Mouse (Mus musculus): ENCODE results near the gene Gm20696. TPM values are rescaled to one million over a fixed set of nuclear protein-coding genes. Genes with fewer than 3 reads are reported as not detected.

Gene Gm20696
- polyA plus RNA-seq, 1 experiment from 2014 or later = 3.2 TPM

DNA sequence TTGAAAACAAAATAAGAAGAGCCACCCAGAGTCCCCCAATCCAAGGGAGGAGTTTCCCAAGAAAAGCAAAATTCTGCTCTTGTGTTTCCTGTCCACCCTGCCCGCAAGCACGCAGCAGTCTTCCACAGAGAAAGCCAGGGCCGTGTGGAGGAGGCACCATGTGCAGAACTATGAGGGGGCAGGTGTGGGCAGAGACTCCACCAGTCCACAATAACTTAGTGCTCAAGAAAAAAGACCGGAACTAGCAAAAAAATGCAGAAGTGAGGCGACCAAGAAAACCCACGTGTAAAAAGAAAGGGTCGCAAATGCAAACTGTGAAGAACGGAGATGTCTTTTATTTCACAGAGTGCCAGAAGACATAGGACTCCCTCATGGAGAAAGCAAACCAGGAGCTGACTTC lies 371.1 kb downstream of the Gm20696 start:
- Histone ChIP-seq H3K27ac (no peak overlapping the region), H3K4me1 (no peaks in the 10 kb centered on the region)
- WGBS = 85% methylated on average over 8 of the region's 8 CpGs

GRCm38 (mm10) chr6:99289220-99289619 lies 377.4 kb downstream of the Gm20696 start:
- DNase-seq (ENCODE audit: low spot score) = no peak
- no peaks in the 10 kb centered on the region for H3K9me3 ChIP-seq (replicated peaks)
- no peaks in the 10 kb centered on the region for H3K36me3 ChIP-seq
- H3K4me3 ChIP-seq = no peak overlapping the region
- no peaks in the 10 kb centered on the region for H3K27me3 ChIP-seq (ENCODE audit: low read depth, poor library complexity, severe bottlenecking)
- no peak overlapping the region for H3K27ac ChIP-seq
- WGBS = 79% methylated on average over 4 of the region's 4 CpGs
- H3K4me1 ChIP-seq = no peaks in the 10 kb centered on the region

More for the DNA sequence above, 371.1 kb downstream of the Gm20696 start:
- Histone ChIP-seq H3K27me3 (ENCODE audit: low read depth, poor library complexity, severe bottlenecking) (no peaks in the 10 kb centered on the region), H3K36me3 (no peaks in the 10 kb centered on the region), H3K9me3 (replicated peaks) (no peaks in the 10 kb centered on the region), H3K4me3 (no peak overlapping the region)
- no peak for DNase-seq (ENCODE audit: low spot score)

GRCm38 (mm10) chr6:99285026-99285425 lies 381.6 kb downstream of the Gm20696 start:
- H3K36me3 ChIP-seq = no peaks in the 10 kb centered on the region
- H3K27ac ChIP-seq = no peak overlapping the region
- H3K4me1 ChIP-seq = no peaks in the 10 kb centered on the region
- no peak overlapping the region for H3K4me3 ChIP-seq
- no peaks in the 10 kb centered on the region for H3K27me3 ChIP-seq (ENCODE audit: low read depth, poor library complexity, severe bottlenecking)
- no peaks in the 10 kb centered on the region for H3K9me3 ChIP-seq (replicated peaks)
- WGBS = 61% methylated on average over 3 of the region's 3 CpGs
- no peak for DNase-seq (ENCODE audit: low spot score)

GRCm38 (mm10) chr6:99284019-99284418 lies 382.6 kb downstream of the Gm20696 start:
- Histone ChIP-seq H3K4me1 (no peaks in the 10 kb centered on the region), H3K36me3 (no peaks in the 10 kb centered on the region), H3K4me3 (no peak overlapping the region), H3K27ac (no peak overlapping the region), H3K27me3 (ENCODE audit: low read depth, poor library complexity, severe bottlenecking) (no peaks in the 10 kb centered on the region), H3K9me3 (replicated peaks) (no peaks in the 10 kb centered on the region)
- 83% methylated on average over 4 of the region's 4 CpGs for WGBS
- no peak for DNase-seq (ENCODE audit: low spot score)

DNA sequence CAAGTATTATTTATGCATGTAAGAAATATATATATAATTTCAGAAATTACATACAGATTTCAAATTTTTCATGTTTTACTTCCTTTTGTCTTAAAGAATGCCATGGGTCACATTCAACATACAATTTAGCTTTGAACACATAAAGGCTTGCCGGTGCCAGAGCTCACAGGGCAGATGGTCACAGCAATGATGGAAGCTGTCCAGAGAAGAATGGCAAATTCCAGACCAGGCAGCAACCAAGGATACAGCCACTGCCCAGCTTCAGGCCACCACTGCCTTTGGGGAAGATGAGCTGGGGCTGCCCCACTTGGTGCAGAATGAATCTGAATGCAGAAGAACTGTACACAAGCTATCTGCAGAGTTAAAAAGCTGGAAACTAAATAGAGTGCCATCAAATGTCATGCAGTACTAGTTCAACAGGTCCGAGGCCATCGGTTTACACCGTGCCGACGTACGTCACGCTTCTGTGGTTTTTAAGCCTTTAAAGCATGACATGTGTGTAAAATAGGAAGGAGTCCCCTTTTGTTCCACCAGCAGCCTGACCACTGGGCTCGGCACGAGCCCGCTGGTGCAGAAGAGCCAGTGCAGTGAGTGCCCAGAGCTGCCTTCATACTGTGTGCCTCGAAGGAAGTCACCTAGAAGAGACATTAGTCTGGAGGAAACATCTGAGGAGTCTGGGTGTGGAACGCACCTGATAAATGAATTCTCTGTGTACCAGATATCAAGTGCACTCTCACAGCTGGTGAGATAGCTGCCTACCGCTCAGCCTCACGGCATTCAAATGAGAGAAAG lies 383.5 kb downstream of the Gm20696 start:
- no peak overlapping the region for H3K4me3 ChIP-seq
- WGBS = 92% methylated on average over 15 of the region's 15 CpGs
- no peak overlapping the region for H3K27ac ChIP-seq
- DNase-seq (ENCODE audit: low spot score) = no peak
- H3K4me1 ChIP-seq = no peaks in the 10 kb centered on the region
- no peaks in the 10 kb centered on the region for H3K9me3 ChIP-seq (replicated peaks)
- H3K27me3 ChIP-seq (ENCODE audit: low read depth, poor library complexity, severe bottlenecking) = no peaks in the 10 kb centered on the region
- H3K36me3 ChIP-seq = no peaks in the 10 kb centered on the region

DNA sequence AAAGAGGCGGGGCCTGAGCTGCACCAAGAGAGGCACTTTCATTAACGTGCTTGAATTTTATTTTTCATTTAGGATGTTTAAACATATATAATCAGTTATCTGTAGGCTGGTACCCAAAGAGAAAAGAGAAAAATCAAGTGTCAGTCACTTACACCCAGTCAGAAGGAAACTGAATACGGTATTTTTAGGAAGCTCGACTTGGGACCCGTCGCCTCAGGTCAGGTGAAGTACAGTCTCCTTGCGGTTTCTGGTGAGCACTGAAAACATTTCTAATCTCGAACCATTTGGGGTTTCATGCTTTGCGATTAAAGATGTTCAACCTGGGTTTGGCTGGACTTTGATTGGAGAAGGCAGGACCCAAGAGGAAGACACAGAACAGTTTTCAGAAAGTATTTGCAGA lies 385.2 kb downstream of the Gm20696 start:
- WGBS = 96% methylated on average over 9 of the region's 9 CpGs
- Histone ChIP-seq H3K4me3 (no peak overlapping the region), H3K36me3 (no peaks in the 10 kb centered on the region), H3K9me3 (replicated peaks) (no peaks in the 10 kb centered on the region), H3K27me3 (ENCODE audit: low read depth, poor library complexity, severe bottlenecking) (no peaks in the 10 kb centered on the region), H3K4me1 (peaks cover 3% of the 10 kb centered on the region), H3K27ac (no peak overlapping the region)
- DNase-seq (ENCODE audit: low spot score) = no peak

- no peak for DNase-seq (ENCODE audit: low spot score)
- H3K4me3 ChIP-seq = no peak overlapping the region
- H3K4me1 ChIP-seq = peaks cover 11% of the 10 kb centered on the region
- H3K9me3 ChIP-seq (replicated peaks) = no peaks in the 10 kb centered on the region
- H3K27ac ChIP-seq = no peak overlapping the region
- 85% methylated on average over 5 of the region's 5 CpGs for WGBS
- no peaks in the 10 kb centered on the region for H3K27me3 ChIP-seq (ENCODE audit: low read depth, poor library complexity, severe bottlenecking)
- H3K36me3 ChIP-seq = no peaks in the 10 kb centered on the region
Measured at GRCm38 (mm10) chr6:99280619-99281018, 386.0 kb downstream of the Gm20696 start.

DNA sequence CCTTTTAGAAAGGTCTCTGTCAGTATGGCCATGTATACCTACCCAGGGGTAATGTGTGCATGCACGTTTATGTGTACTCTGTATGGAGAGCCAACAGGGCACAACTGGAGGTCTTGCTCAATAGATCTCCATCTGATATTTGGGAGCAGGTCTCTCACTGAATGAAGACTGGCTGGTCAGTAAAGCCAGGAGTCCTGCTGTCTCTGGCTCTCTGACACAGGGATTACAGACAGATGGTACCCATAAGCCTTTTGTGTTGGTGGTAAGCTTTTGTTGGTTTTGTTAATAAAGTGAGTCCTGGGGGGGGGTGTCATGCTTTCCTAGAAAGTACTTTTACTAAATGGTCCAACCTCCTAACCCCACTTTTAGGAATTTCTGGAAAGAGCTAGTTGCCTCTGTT lies 389.3 kb downstream of the Gm20696 start:
- Histone ChIP-seq H3K27ac (no peak overlapping the region), H3K27me3 (ENCODE audit: low read depth, poor library complexity, severe bottlenecking) (no peaks in the 10 kb centered on the region)
- 90% methylated on average over 1 of the region's 1 CpGs for WGBS

DNA sequence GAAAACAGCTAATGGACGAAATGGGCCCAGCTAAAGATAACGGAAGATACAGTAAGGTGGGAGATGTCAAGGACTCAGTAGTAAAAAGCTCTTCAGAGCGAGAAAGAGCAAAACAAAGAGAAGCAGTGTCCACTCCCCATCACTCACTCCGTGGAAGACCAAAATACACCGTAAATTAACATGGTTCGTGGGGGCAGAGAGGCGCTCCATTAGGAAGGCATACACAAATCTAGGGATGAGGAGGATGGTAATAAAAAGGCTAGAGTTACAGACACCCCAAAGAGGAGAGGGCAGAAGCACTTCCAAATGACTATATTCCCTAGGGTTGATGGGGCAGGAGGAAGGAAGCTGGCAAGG lies 390.3 kb downstream of the Gm20696 start:
- no peak overlapping the region for H3K4me3 ChIP-seq
- no peaks in the 10 kb centered on the region for H3K9me3 ChIP-seq (replicated peaks)
- no peaks in the 10 kb centered on the region for H3K36me3 ChIP-seq
- H3K27me3 ChIP-seq (ENCODE audit: low read depth, poor library complexity, severe bottlenecking) = no peaks in the 10 kb centered on the region
- no peak for DNase-seq (ENCODE audit: low spot score)
- no peak overlapping the region for H3K27ac ChIP-seq
- H3K4me1 ChIP-seq = peaks cover 48% of the 10 kb centered on the region
- WGBS = 31% methylated on average over 7 of the region's 7 CpGs

More for the DNA sequence above, 389.3 kb downstream of the Gm20696 start:
- peaks cover 39% of the 10 kb centered on the region for H3K4me1 ChIP-seq
- H3K4me3 ChIP-seq = no peak overlapping the region
- H3K36me3 ChIP-seq = no peaks in the 10 kb centered on the region
- DNase-seq (ENCODE audit: low spot score) = no peak
- no peaks in the 10 kb centered on the region for H3K9me3 ChIP-seq (replicated peaks)

- Histone ChIP-seq H3K9me3 (replicated peaks) (no peaks in the 10 kb centered on the region), H3K27ac (no peak overlapping the region), H3K4me3 (no peak overlapping the region), H3K4me1 (peaks cover 53% of the 10 kb centered on the region), H3K27me3 (ENCODE audit: low read depth, poor library complexity, severe bottlenecking) (no peaks in the 10 kb centered on the region), H3K36me3 (no peaks in the 10 kb centered on the region)
- DNase-seq (ENCODE audit: low spot score) = no peak
- 59% methylated on average over 21 of the region's 21 CpGs for WGBS
Measured at GRCm38 (mm10) chr6:99275381-99276296, 391.0 kb downstream of the Gm20696 start.

GRCm38 (mm10) chr6:99274667-99275066 lies 391.9 kb downstream of the Gm20696 start:
- Histone ChIP-seq H3K9me3 (replicated peaks) (no peaks in the 10 kb centered on the region), H3K36me3 (no peaks in the 10 kb centered on the region), H3K27ac (no peak overlapping the region), H3K27me3 (ENCODE audit: low read depth, poor library complexity, severe bottlenecking) (no peaks in the 10 kb centered on the region), H3K4me3 (no peak overlapping the region), H3K4me1 (peaks cover 57% of the 10 kb centered on the region)
- no peak for DNase-seq (ENCODE audit: low spot score)
- 90% methylated on average over 5 of the region's 5 CpGs for WGBS

DNA sequence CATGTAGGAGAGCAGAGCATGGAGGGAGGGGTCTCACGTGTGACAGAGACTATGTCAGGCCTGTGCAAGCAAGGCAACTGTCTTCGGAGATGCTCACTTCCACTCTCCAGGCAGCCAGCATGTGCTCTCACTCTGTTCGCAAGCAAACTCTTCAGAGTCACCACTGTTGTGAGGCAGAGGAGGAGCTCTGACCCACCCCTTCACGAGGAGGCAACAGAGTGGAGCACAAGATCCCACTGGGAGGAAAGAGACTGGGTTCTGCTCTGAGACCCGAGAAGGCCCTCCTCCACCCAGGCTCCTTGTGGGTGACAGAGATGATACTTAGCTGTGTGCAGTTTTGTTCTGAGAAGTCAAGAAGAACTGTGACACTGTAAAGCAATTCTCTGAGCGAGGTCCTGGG lies 392.4 kb downstream of the Gm20696 start:
- Histone ChIP-seq H3K4me3 (no peak overlapping the region), H3K36me3 (no peaks in the 10 kb centered on the region), H3K9me3 (replicated peaks) (no peaks in the 10 kb centered on the region), H3K27ac (peak overlapping the region; percentile 37; the same call in 1 of the 2 replicates), H3K4me1 (peaks cover 58% of the 10 kb centered on the region), H3K27me3 (ENCODE audit: low read depth, poor library complexity, severe bottlenecking) (no peaks in the 10 kb centered on the region)
- WGBS = 79% methylated on average over 6 of the region's 6 CpGs
- DNase-seq (ENCODE audit: low spot score) = no peak

DNA sequence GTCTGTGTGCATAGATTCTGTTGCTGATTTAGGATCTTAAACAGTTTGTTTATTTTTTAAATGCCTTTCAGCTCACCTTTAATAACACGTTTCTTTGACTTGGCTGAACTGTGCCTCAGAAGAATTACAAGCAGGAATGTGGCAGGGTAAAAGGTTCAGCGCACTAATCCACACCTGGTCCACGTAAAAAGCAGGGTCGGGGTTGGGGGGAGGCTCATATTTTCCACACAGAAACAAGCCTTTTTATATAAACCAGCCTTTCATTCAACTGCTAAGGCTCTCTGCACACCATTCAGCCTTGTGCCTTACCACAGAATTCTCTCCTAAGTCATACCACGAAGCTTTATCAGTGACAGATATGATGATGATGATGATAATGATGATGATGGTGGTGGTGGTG lies 393.4 kb downstream of the Gm20696 start:
- no peak for DNase-seq (ENCODE audit: low spot score)
- Histone ChIP-seq H3K4me3 (no peak overlapping the region), H3K9me3 (replicated peaks) (no peaks in the 10 kb centered on the region), H3K4me1 (peaks cover 68% of the 10 kb centered on the region), H3K27ac (no peak overlapping the region), H3K36me3 (no peaks in the 10 kb centered on the region), H3K27me3 (ENCODE audit: low read depth, poor library complexity, severe bottlenecking) (no peaks in the 10 kb centered on the region)
- 53% methylated on average over 5 of the region's 5 CpGs for WGBS

Measured in limb, embryonic 10.5 days (tissue).